Comparison of ENCODE assay signal across 28 mouse cellular contexts in the genomic region with DNA sequence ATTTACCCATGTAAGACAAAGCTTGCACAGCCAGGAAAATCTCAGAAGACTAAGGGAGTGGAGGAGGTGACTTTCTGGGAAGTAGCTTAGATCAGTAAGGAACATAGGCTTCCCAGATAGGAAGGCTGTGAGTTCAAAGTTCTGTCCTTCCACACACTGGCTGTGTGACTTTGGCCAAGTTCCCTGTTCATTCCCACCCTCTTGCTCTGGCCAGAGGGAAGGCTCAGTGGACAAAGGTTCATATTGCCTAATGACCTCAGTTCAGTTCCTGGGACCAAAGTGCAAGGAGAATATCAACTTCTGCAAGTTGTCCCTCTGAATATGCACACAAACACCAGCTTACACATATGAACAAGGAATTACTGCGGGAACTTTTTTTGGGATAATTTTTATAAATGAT.
A peak's percentile ranks its signal among the peaks of the same experiment; 100 is the strongest.
DNase-seq lines count a peak whose midpoint lies in the region; ATAC-seq and TF ChIP-seq lines count a peak whose summit lies in the region.
"Had no signal": no experiment of that assay in that cellular context is flagged by ENCODE, and none has a peak within 500 bp of the region (broad histone marks: within the 10 kb centered on the region; RNA-seq: fewer than 3 reads in every experiment).

No protein-coding gene starts in this region.

- no peak for TF ChIP-seq EP300 in stomach, postnatal 0 days (optimal IDR thresholded peaks at IDR 0.05)

- no peak overlapping the region for H3K4me3 ChIP-seq in kidney, embryonic 14.5 days (ENCODE audit: low read length)
- no peak overlapping the region for H3K4me3 ChIP-seq in liver, adult 2 months (ENCODE audit: insufficient read depth, low read depth, low read length)
- H3K4me3 ChIP-seq in stomach, postnatal 0 days (ENCODE audit: low read depth, low read length): no peak overlapping the region
- no peak overlapping the region for H3K4me3 ChIP-seq in hindbrain, embryonic 13.5 days
- H3K4me3 ChIP-seq: embryonic facial prominence, embryonic 13.5 days; forebrain, embryonic 10.5 days; gastrocnemius, adult 2 months; heart, embryonic 12.5 days; hindbrain, embryonic 15.5 days; liver, embryonic 13.5 days; lung, embryonic 15.5 days; midbrain, embryonic 10.5 days; midbrain, embryonic 15.5 days had no signal

- no peak for TF ChIP-seq POLR2A in liver, adult 2 months (IDR thresholded peaks at IDR 0.05; ENCODE audit: extremely low read depth, insufficient read depth, low read length)

- H3K4me2 ChIP-seq in kidney, embryonic 14.5 days (replicated peaks; ENCODE audit: low read depth, low read length): no peak overlapping the region
- no peak overlapping the region for H3K4me2 ChIP-seq in stomach, postnatal 0 days (replicated peaks; ENCODE audit: low read depth)
- H3K4me2 ChIP-seq in hindbrain, embryonic 13.5 days: no peak overlapping the region
- H3K4me2 ChIP-seq: embryonic facial prominence, embryonic 13.5 days; heart, embryonic 12.5 days; hindbrain, embryonic 15.5 days; liver, embryonic 13.5 days; lung, embryonic 15.5 days; midbrain, embryonic 15.5 days had no signal

- ATAC-seq in kidney, embryonic 14.5 days (ENCODE audit: low FRiP score, low TSS enrichment): no peak
- peak; percentile 57; the same call in 1 of the 2 replicates for ATAC-seq in stomach, postnatal 0 days (ENCODE audit: low FRiP score, low TSS enrichment)
- ATAC-seq in hindbrain, embryonic 13.5 days (ENCODE audit: low FRiP score): no peak
- ATAC-seq: forebrain, embryonic 16.5 days; inflammation-experienced regulatory T-cells, adult 6 months; midbrain, embryonic 15.5 days had no signal

- no peaks in the 10 kb centered on the region for H3K4me1 ChIP-seq in kidney, embryonic 14.5 days (ENCODE audit: control insufficient read depth, insufficient read depth, low read length)
- H3K4me1 ChIP-seq in liver, adult 2 months (ENCODE audit: control insufficient read depth, insufficient read depth, low read length): peaks cover 11% of the 10 kb centered on the region; the same call in 1 of the 2 replicates
- no peaks in the 10 kb centered on the region for H3K4me1 ChIP-seq in stomach, postnatal 0 days (replicated peaks; ENCODE audit: control insufficient read depth, insufficient read depth)
- no peaks in the 10 kb centered on the region for H3K4me1 ChIP-seq in hindbrain, embryonic 13.5 days (replicated peaks)
- H3K4me1 ChIP-seq: forebrain, embryonic 10.5 days; heart, embryonic 12.5 days; hindbrain, embryonic 15.5 days; liver, embryonic 13.5 days; lung, embryonic 15.5 days; midbrain, embryonic 10.5 days; midbrain, embryonic 15.5 days had no signal

- H3K27ac ChIP-seq in kidney, embryonic 14.5 days (ENCODE audit: low read depth, low read length): no peak overlapping the region
- no peak overlapping the region; the same call in 1 of the 2 replicates for H3K27ac ChIP-seq in liver, adult 2 months (replicated peaks; ENCODE audit: insufficient read depth, low read depth, low read length)
- no peak overlapping the region for H3K27ac ChIP-seq in stomach, postnatal 0 days (replicated peaks)
- H3K27ac ChIP-seq in hindbrain, embryonic 13.5 days: no peak overlapping the region
- H3K27ac ChIP-seq: embryonic facial prominence, embryonic 13.5 days; forebrain, embryonic 10.5 days; gastrocnemius, adult 2 months; hindbrain, embryonic 15.5 days; liver, embryonic 13.5 days; lung, embryonic 15.5 days; midbrain, embryonic 10.5 days; midbrain, embryonic 15.5 days had no signal

- H3K79me2 ChIP-seq in liver, adult 2 months (ENCODE audit: control insufficient read depth, insufficient read depth, low read length): no peaks in the 10 kb centered on the region

- no peak for TF ChIP-seq CTCF in liver, adult 2 months (IDR thresholded peaks at IDR 0.05; ENCODE audit: low read depth, low read length)
- no peak for TF ChIP-seq CTCF in stomach, postnatal 0 days (IDR thresholded peaks at IDR 0.05; ENCODE audit: low read depth)

- H3K36me3 ChIP-seq in kidney, embryonic 14.5 days (ENCODE audit: control insufficient read depth, insufficient read depth, low read length): no peaks in the 10 kb centered on the region
- no peaks in the 10 kb centered on the region for H3K36me3 ChIP-seq in liver, adult 2 months (ENCODE audit: control insufficient read depth, insufficient read depth, low read length)
- H3K36me3 ChIP-seq in stomach, postnatal 0 days (ENCODE audit: control insufficient read depth, insufficient read depth, low read length): no peaks in the 10 kb centered on the region
- no peaks in the 10 kb centered on the region for H3K36me3 ChIP-seq in hindbrain, embryonic 13.5 days
- H3K36me3 ChIP-seq: embryonic facial prominence, embryonic 13.5 days; forebrain, embryonic 10.5 days; G1E; heart, embryonic 12.5 days; hindbrain, embryonic 15.5 days; liver, embryonic 13.5 days; lung, embryonic 15.5 days; midbrain, embryonic 10.5 days; midbrain, embryonic 15.5 days had no signal

- no peak overlapping the region for H3K9ac ChIP-seq in kidney, embryonic 14.5 days (ENCODE audit: low read depth, low read length)
- no peak overlapping the region for H3K9ac ChIP-seq in liver, adult 2 months (ENCODE audit: low read depth, low read length)
- no peak overlapping the region for H3K9ac ChIP-seq in stomach, postnatal 0 days (ENCODE audit: low read length)
- H3K9ac ChIP-seq in hindbrain, embryonic 13.5 days: no peak overlapping the region
- H3K9ac ChIP-seq: embryonic facial prominence, embryonic 13.5 days; heart, embryonic 12.5 days; hindbrain, embryonic 15.5 days; liver, embryonic 13.5 days; lung, embryonic 15.5 days; midbrain, embryonic 15.5 days had no signal

- peak; percentile 41 for DNase-seq in kidney, adult 11 months
- DNase-seq in liver, adult 2 months (ENCODE audit: extremely low read depth, low read depth, low spot score): peak; percentile 99
- no peak for DNase-seq in liver
- peak; percentile 21 for DNase-seq in kidney, postnatal 14 days
- DNase-seq in stomach, postnatal 0 days (ENCODE audit: low spot score): peak; percentile 22
- DNase-seq in adrenal gland, adult 8-10 months: no peak
- DNase-seq: adrenal gland, postnatal 14 days; cerebellum, adult 11 months; cerebellum, adult 9-11 months; gastrocnemius, adult 2 months; gastrocnemius, postnatal 36 days; heart, adult 18-20 months; heart, postnatal 4 days; liver, embryonic 13.5 days; right cerebral cortex, postnatal 25 days; thymus, postnatal 4 days had no signal

- H3K9me3 ChIP-seq in kidney, embryonic 14.5 days (ENCODE audit: control insufficient read depth, low read length): no peaks in the 10 kb centered on the region
- no peaks in the 10 kb centered on the region for H3K9me3 ChIP-seq in stomach, postnatal 0 days (ENCODE audit: control insufficient read depth, low read length)
- H3K9me3 ChIP-seq in hindbrain, embryonic 13.5 days: no peaks in the 10 kb centered on the region
- H3K9me3 ChIP-seq: embryonic facial prominence, embryonic 13.5 days; forebrain, embryonic 10.5 days; G1E; heart, embryonic 12.5 days; hindbrain, embryonic 15.5 days; liver, embryonic 13.5 days; lung, embryonic 15.5 days; midbrain, embryonic 10.5 days; midbrain, embryonic 15.5 days had no signal

- H3K27me3 ChIP-seq in kidney, embryonic 14.5 days (ENCODE audit: control insufficient read depth, insufficient read depth, low read length): no peaks in the 10 kb centered on the region
- no peaks in the 10 kb centered on the region for H3K27me3 ChIP-seq in liver, adult 2 months (ENCODE audit: control insufficient read depth, insufficient read depth, low read length)
- H3K27me3 ChIP-seq in stomach, postnatal 0 days (ENCODE audit: control insufficient read depth, insufficient read depth, low read length): no peaks in the 10 kb centered on the region
- H3K27me3 ChIP-seq in hindbrain, embryonic 13.5 days: no peaks in the 10 kb centered on the region
- H3K27me3 ChIP-seq: embryonic facial prominence, embryonic 13.5 days; hindbrain, embryonic 15.5 days; liver, embryonic 13.5 days; lung, embryonic 15.5 days; midbrain, embryonic 15.5 days had no signal

- 97% methylated on average over 1 of the region's 1 CpGs for WGBS in kidney, embryonic 14.5 days
- 29% methylated on average over 1 of the region's 1 CpGs for WGBS in liver, adult 2 months
- 94% methylated on average over 1 of the region's 1 CpGs for WGBS in stomach, postnatal 0 days
- WGBS in hindbrain, embryonic 13.5 days: 98% methylated on average over 1 of the region's 1 CpGs

Comparison
In these comparisons a context has a peak if more than half of its experiments do, and no peak if none do; other contexts are left out.
1. DNase-seq: peak in kidney, adult 11 months (single experiment), liver, adult 2 months (single experiment), kidney, postnatal 14 days (single experiment) and stomach, postnatal 0 days (single experiment); none in liver (single experiment) and adrenal gland, adult 8-10 months (single experiment).